Mouse (Mus musculus) brain, embryonic 14.5 days (tissue): ENCODE data around the gene Gm11099.

Experiments used
- CTCF ChIP-seq: fragments of 200-500 bp; IDR thresholded peaks from 2 replicates; pipeline ENCODE4 v1.5.1; 2012; ENCODE audit warnings: inconsistent platforms, mild to moderate bottlenecking, moderate library complexity, borderline replicate concordance; ENCODE audit not compliant: insufficient read depth, insufficient read length; ENCODE audit errors: extremely low read depth
- POLR2A ChIP-seq: fragments of 200-500 bp; IDR thresholded peaks from 2 replicates; pipeline ENCODE4 v1.6.1; 2012; ENCODE audit warnings: mild to moderate bottlenecking, inconsistent platforms, borderline replicate concordance; ENCODE audit not compliant: poor library complexity, insufficient read depth, insufficient read length, severe bottlenecking; ENCODE audit errors: extremely low read depth

GRCm38 (mm10) chr2:58879876-58880275, 20.6 kb downstream of the Gm11099 start:
- TF ChIP-seq CTCF (no peak), POLR2A (no peak)
